Mouse (Mus musculus) cerebellum, adult 2 months (tissue): ENCODE results near the gene Meis1.

Source experiments
- CTCF ChIP-seq: fragments of 200-500 bp; IDR thresholded peaks from 2 replicates; pipeline ENCODE4 v1.5.1; 2011; ENCODE audit warnings: low read depth, mild to moderate bottlenecking, control low read depth, low read length, moderate library complexity, borderline replicate concordance; ENCODE audit not compliant: insufficient read depth
- POLR2A ChIP-seq: fragments of 200-500 bp; IDR thresholded peaks from 2 replicates; pipeline ENCODE4 v1.6.1; 2011; ENCODE audit warnings: low read length, control low read depth, borderline replicate concordance; ENCODE audit not compliant: insufficient read depth

DNA sequence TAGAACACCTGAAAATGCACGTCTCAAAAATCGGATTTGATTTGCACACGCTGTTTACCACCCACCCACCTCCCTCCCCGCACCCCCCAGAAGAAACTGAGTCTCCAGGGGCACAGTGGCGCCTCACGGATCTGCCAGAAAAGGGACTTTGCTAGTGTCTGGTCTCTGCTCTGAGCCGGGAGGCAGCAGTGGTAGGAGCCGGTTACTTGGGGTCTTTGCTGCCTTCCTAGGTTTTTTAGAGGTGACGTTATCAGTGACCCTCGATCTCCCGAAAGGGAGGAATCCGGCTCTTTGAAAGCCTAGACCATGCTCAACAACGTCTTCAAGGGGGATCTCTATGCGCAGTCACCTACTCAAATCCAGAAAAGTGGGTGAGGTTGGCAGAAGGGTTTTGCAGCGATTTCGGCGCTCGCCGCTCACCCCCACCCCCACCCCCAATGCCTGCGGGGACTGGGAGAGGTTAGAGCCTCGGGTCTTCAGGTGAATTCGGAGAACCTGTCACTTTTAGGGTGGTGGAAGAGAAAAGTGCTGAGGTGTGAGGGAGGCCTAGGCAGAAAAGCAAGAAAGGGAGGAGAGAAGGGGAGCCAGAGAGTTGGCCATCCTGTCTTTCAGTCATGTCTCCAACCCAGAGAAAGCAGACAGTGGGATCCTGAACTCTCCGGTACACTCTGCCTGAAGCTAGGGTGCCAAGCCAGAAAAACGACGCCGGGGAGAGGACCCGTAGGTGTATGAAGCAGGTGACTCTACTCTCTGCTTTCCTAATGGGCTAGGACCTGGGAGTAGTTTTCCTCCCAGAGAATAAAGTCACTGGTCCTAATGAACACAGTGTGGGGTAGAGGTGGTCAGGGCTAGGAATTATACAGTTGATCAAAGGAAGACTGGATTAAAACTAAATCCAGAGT lies 143.5 kb downstream of the Meis1 start:
- TF ChIP-seq CTCF = no peak
- no peak for TF ChIP-seq POLR2A
